Mouse (Mus musculus): Measurements from ENCODE around the gene Akap8l.

Akap8l gene

DNA sequence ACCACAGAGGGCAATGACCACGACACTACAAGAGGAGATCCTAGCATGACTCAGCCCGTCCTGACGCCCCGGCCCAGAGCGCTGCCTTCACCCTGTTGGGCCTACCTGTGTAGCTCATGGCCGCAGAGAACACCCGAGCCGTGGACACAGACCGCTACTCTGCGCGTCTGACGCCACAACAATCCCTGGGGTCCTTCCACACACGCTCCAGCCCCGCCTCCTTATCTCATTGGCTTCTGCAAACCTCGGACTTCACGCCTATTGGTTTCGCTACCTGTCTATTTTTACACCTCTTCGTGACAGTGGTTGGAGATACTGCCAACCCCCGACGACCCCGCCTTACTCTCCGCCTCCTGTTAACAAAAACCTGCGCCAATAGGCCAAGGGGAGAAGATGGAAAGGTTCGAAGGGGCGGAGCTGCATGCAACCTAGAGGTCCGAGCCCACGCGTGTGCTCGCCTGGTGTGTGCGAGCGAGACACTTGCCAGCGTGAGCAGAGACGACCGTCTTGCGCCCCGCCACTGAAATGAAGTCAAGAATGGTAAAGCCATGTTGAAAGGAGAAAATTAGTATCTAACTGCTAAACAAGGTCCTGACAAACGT, at the start of gene Akap8l:
Akap8l (minus strand) TSS at position 226 of the 602 bp plus-strand sequence.
- DNase-seq, result peak; percentile 95 to 99

DNA sequence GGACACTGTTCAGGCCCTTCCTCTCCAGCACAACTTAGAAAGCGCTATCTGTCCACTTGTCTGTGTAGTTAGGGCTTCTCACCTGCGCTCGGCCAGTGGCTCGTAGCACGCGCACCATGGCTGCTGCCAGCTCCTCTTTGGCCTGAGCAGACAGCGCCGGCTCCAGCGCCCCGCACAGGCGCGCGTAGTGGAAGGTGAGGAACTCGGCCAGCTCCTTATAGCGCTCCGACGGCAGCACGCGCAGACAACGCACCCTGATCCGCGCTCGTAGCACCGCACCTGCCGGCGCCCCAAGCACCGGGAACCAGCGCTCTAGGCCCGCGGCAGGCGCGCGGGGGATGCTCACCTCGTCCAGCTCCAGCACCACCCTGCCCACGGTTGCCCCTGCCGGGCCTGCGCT, 45.9 kb upstream of the Akap8l start:
- no peak for DNase-seq

DNA sequence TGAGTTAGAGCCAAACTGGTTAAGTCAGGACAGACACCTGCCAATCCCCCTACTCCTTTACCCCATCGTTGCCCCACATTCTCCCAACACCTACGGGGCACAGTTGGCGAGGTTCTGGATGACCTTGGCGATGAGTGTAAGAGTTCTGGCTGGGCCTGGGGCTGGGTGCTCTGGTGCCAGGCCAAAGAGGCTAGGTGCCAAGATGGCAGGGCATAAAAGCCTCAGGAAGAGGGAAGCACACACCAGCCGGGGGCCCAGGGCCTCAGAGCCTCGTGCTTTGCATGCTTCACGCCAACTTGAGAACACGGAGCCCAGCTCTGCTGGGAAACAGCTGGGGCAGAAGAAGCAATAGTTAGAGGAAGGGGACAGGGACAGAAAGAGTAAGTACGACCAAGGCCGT, 43.5 kb upstream of the Akap8l start:
- DNase-seq, result no peak

DNA sequence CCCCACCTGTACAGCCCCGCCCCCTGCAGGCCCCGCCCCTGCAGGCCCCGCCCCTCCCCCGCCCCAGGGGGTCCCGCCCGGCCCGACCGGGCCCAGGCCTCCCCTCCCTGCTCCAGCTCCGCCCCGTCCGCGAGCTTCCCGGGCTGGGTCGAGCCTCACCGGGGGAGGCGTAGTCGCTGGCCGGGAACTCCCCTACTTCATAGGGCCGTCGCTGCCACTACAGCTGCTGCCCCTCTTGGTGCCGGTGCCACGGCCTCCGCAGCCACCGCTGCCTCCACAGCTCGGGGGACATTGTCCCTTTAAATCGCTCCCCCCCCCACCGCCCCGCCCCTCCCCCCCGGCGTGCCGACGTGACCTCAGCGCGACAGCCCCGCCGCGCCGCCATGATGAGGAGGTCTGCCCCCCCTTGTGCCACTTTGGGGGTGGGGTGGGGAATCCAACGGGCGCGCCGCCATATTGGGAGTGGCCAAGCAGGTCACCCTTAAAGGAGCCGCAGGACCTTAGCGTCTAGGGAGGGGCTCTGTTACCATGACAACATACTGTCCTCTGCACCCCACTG, 38.8 kb upstream of the Akap8l start, which contains the start of gene Wiz:
Wiz (minus strand) TSS at position 339 of the 559 bp plus-strand sequence.
- peak; percentile 96 to 98 for DNase-seq

DNA sequence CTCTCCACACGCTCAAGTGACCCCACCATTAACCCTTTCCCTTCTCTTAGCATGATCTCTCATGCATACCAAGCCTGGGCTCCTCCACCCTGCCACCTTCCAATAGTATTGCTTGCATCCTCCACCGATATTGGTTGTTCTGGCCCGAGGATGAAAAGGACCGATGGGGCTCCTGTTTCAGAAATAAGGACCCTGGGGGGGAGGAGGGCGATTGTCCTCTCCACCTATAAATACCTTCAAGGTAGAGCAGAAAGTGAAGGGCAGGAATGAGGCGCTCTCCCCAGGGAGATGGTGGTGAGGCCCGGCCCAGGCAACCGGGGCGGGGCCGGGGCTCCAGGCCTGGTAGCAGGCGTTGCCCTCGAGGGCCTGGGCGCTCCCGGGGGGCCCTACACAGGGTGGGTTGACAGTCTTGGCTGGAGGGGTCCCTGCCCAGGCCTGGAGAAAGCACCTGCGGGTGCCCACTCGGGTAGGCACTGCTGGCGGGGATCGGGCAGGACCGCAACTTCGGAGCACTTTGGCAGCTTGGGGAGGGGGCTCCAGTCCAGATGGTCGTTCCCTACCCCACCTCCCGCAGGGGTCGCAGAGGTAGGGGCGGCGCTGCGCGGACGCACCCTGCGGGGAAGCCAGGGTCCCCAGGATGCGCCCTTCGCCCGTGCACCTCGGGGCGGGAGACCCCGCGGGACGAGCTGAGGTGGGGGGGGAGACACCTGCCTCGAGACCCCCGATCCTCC, 38.1 kb upstream of the Akap8l start:
- peak; percentile 19 to 42 for DNase-seq

DNA sequence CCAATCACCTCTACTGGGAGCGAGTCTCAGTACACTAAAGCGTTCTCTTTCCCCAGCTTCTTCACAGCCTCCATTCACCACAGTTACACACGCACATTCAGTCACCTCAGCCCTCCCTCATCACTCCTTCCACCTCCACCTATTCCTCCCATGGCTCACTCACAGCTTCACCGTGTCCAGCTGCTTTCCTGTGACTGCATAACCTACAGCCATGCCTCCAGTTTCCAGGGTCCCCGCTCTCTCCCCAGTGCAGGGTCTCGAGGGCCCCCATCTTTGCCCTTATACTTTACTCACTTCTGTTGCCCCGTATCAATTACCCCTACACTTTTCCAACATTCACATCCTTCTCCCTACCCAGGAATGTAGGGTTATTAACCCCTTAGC, 37.6 kb upstream of the Akap8l start:
- DNase-seq, result no peak

DNA sequence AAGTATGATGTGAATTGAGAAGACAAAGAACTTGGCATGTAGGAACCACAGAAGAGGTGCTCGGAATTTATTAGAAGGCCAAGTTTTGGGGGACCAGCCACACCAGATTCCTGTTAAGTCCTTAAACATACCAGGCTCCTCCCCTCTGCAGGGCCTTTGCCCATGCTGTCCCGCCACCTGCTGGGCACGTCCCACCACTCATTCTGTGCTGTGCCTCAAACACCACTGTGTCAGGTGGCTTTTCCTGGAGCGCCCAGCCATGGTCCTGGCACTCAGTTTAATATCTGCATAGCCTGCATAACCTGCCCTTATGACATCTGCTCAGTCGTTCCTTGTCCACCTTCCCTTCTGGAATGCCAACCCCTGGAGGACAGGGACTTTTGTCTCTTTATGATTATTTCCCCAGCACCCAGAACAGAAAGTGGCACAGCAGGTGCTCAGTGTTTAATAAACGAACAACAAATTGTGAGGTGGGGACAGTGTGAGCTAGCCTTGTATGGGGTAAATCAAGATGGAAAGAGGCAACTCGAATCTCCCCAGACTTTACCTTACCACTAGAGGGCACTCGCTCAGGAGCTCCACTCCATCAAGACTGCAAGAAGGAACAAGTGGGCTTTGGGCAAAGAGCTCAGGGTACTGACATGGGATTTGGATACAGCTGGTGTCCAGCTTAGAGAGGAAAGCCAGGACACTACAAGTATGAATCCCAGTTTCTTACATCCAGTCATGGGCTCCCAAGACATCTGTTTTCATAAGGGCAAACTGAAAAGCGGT, 36.4 kb upstream of the Akap8l start:
- peak; percentile 42 to 44 for DNase-seq

DNA sequence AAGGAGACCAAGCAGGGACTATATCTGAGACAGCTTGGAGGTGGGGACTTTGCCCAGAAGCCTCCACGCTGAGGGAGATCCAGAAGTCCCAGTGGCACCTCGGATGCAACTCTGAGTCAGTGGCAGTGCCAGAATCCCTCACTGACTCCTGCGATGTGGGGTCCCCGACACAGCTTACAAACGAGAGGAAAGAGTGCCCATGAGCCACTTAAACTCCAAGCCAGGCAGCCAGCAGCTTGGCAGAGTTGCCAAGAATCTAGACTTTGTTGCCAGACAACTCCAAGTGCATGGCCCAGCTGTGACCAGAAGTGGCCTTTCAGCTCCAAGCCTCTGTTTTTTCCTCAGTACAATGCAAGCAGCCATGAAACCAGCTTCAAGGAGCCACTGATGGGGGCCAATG, 33.3 kb upstream of the Akap8l start:
- DNase-seq, result no peak

DNA sequence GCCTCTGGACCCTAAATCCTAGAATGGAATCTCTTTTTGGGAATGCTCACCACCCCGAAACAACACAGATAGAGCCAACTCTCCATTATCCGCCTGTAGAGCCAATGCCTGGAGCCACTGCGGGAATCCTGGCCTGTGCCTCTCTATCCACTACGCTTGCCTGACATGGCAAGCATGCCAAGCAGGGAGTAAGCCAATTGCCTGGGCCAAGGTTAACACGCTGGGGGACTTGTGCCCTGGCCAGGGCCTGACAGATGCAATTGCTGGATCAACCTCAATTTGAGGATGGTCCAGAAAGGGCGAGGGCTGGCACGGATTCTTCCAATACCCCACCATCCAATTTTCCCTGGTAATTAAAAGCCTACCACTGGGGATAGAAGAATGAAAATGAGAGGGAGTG, 32.2 kb upstream of the Akap8l start:
- DNase-seq, result peak; percentile 62 to 71

DNA sequence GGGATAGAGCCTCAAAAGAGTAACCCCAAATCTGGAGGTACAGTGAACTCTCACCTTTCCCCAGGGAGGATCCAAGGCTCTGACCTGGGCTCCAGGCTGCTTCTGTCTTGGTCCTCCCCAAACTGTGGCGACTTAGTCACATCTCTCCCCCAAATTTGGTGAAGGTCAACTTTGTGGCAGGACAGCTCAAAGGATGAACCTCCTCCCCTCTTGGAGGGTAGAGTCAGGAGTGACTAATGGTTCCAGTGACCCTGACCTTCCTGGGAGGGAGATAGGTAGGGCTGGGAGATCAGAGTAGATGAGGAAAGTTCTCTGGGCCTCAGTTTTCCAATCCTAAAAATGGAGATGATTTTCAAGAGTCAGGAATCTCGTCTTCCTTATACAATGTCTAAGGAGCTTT, 28.4 kb upstream of the Akap8l start:
- DNase-seq, result no peak

DNA sequence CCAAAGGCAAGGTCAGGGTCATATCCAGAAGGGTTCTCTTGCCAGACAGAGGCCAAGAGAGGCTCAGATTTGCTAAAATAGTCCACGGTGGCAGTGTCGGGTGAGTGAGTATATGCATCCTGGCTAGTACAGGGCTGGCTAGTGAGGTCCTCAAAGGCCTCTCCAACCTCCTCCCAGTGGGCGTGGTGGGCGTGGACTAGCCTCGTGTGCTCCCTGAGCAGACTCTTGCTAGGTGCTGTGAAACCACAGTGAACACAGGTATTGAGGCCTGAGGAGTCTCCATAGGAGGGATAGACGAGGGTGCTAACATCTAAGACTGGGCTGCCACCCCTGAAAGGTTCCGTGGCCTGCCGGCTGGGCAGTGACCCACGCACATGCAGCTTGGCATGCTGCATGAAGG, 26.7 kb upstream of the Akap8l start:
- DNase-seq, result no peak

DNA sequence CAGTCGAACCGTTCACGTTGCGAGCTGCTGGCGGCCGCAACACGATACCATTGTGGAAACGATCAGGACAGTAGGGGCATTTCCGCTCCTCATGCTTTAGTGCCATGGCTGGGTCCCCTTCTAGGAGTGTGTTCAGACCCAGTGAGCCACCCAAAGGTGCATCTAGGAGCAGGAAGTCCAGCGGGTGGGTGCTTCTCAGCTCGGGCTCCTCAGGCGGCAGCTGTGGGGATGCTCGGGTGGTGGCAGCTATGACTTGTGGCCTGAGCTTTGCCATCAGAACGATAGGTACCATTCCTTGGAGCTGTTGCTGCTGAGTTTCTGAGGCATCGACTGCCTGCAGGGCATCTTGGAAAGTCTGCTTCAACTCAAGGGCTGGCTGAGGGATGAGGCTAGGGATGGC, 26.1 kb upstream of the Akap8l start:
- DNase-seq, result no peak

DNA sequence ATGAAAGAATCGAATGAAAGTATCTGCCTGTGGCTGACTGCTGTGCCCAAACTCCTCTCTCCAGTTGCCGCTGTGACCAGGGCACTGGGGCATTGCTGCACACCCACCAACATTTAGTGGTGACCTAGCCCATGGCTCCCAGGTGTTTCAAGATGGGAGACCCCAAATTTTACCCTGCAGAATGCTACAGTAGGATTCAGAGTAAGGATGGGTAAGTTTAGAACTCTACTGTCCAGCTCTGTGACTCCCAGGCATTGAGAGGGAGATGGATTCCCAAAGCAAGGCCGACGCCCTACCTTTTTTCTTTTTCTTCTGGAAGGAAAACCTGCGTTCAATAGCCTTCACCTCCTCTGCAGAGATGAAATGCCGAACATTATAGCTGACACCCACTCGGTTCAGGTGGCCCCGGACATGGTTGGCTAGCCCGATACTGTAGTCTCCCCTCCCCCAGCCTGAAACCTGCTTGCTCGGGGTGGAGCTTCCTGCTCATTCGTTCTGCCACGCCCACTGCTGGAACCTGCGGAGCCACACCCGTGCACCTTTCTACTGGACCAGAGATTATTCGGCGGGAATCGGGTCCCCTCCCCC, 18.7 kb upstream of the Akap8l start:
- DNase-seq, result no peak

DNA sequence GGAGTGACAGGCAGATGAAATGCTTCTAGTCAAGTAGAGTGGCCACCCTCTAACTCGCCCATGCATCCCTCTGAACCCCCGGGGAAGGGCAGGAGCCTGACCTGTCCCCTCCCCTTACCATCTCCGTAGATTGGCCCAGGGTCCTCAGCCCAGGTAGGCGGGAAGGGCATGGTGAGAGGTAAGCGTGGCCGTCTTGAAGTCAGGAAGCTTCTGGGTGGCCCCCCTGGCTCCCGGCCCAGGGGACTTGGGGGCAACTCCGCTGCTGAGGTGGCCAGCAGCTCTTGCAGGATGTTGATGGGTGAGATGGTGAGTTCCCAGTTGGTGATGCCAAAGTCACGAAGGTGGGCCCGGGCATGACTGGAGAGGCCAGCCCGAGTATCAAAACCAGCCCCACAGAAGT, 17.3 kb upstream of the Akap8l start:
- DNase-seq, result no peak

DNA sequence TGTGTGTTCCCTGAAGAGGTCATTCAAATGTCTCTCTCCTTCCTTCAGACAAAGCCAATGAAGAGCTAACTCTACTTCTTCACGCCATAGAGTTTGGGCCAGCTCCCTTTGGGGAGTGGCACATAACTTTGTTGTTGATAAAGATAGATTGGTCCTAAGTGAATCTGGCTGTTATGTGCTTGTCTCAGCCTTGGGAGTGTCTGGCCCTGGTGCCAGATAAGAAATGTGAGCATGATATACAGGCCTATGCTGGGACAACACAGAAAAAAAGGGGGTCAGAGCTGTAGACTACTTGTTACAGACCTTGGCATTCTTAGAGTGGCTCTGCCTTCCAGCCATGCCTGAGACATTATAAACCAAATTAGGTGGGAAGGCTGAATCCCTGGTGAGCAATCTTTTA, 14.9 kb upstream of the Akap8l start:
- no peak for DNase-seq

DNA sequence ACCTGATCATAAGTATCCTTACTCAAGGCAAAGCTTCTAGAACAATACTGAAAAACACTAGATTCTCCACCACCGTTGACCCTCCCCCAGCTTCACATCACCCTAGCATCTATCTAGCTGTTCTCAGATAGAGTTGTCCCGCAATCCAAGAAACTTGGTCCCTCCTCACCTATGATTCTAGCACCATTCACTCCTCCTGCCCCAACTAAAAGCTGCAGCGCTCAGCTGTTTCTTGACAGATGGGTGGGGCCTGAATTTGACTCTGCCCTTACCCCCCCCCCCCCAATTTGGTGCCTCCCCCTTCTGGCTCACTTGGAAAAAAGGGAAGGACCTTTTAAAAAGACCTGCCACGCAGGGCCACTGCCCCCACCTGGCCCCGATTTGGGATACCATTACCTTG, 14.4 kb upstream of the Akap8l start:
- no peak for DNase-seq

DNA sequence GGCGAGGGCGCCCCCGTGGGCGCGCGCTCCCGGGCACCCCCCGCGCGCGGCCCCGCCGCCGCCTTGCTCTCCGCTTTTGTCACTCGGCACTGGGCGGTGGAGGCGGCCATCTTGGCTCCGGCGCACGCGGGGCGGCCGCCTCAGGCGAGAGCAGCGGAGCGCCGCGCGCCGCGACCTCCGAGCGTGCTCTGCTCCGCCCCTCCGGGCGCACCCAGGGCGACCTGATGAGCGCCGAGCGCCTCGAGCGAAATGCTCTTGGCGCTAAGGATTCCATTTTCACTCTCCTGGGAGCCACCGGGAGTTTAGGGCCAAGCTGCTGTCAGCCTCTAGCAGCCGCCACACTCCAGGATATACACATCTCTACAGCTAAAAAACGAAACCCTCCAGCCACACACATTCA, 13.9 kb upstream of the Akap8l start:
- peak; percentile 86 to 92 for DNase-seq

DNA sequence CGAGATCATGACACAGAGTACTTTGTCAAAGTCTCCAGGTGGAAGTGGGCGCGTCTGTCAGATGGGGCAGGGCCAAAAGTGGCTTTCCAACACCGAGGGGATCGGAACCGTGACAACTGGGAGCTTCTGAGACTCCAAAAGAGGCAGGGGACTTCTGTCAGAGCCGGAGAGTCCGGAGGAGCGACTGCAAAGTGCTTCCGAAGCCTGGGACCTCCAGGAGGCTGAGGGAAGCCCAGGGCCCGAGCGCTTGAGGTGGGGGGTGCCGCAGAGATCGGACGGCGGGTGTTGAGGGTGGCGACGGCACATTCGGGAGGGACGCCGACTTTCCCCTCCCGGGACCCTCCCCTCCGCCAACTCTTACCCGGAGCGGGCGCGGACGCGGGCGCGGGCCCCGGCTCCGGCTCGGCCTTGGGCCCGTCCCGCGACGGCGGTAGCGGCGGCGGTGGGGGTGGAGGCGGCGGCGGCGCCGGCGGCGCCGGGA, 13.5 kb upstream of the Akap8l start:
- DNase-seq, result no peak

DNA sequence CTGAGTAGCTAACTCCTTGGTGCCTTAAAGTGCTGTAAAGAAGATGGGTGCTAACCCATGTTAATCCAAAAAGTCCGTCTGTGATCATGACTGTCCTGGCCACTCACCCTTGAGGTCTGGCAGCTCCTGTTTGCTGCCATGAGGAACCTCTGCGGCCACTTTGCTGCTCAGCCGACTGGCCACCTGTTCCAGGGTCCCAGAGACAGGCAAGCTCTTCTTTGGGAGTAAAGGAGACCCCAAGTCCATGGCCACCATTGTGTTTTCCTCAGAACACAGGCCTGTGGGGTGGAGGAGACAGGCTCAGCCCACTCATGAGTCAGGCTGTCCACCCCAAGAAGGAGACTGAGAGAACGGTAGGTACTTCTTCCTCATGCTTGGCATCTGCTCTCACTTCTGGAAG, 12.3 kb upstream of the Akap8l start:
- DNase-seq, result no peak

DNA sequence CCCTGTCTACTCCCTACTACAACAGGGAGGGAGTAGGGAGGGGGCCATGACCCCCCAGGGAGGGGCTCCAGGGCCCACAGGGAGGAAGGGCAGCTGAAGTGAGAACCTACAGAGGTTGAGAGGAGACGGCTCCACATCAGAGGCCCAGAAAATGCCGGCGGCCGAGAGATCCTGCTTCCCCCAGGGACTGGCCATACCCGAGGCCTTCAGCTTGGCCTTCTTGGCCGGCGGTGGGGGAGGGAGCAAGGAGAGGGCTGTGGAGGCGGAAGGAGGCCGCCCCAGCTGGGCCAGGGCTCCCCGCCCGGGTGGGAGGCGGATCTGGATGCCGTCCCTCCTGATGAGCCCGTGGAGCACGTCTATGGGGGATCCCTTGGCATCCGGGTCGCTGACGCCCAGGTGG, 9.5 kb upstream of the Akap8l start:
- DNase-seq, result no peak

DNA sequence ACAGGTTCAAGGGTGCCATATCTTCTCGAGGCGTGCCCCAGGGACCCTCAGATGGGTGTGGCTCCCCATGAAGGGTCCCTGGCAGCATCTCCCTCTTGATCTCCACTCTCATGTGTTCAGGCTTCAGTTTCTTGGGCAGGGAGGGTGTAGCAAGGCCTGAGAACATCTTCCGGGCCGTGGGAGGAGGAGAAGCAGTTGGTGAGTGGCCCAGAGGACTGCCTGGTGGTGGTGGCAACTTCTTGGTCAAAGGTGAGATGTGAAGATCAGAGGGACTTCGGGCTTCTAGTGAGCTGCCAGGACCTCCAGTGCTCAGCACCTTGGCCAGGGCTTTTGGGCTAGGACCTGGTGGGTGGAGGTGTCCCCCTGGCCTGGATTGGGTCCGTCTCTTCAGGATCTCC, 8.5 kb upstream of the Akap8l start:
- no peak for DNase-seq

DNA sequence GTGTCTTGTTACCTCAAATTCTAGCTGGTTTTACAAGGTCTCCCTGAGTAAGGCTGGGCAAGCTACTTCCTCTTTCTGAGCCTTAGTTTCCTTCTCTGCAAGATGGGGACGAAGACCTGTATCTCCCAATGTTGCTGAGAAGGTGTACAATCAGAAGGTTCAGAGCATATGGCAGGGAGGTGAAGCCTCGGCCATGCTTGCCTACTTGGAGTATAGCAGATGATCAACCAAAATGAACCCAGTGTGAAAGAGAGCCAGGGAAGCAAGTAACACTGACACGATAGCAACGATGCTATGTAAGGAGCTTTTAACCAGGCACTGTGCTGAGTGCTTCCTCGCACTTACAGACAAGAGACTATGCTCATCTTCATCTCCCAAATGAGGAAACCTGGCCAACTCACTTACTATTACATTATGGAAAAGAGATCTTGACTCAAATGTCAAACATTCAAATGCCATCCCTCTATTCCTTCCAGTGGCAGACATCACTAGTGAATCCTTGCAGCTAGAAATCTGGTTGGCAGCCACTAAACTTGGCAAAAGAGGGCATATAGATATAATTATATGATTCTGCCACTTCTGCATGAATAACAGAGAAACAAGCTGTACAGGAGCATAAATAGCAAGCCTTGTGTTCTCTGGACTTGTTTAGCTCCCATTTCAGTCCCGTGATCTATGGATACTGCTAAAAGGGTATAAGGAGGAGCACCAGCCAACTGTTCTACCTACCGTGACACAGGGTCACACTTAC, 8.0 kb upstream of the Akap8l start:
- DNase-seq, result no peak
